Mouse (Mus musculus) small intestine, adult 2 months (tissue): ENCODE measurements around the gene Lrrc66.

Source experiments
- CTCF ChIP-seq: fragments of 200-500 bp; IDR thresholded peaks from 2 replicates; pipeline ENCODE4 v1.5.1; 2012; ENCODE audit warnings: low read depth, mild to moderate bottlenecking, control low read depth, inconsistent platforms, low read length, moderate library complexity, mixed read lengths; ENCODE audit not compliant: insufficient replicate concordance, insufficient read length; ENCODE audit errors: extremely low read depth
- POLR2A ChIP-seq: fragments of 200-500 bp; IDR thresholded peaks from 2 replicates; pipeline ENCODE4 v1.6.1; 2012; ENCODE audit warnings: low read depth, mild to moderate bottlenecking, control low read depth, inconsistent platforms, low read length, moderate library complexity

GRCm38 (mm10) chr5:73651855-73652201 lies 19.5 kb upstream of the Lrrc66 start:
- no peak for TF ChIP-seq CTCF
- no peak for TF ChIP-seq POLR2A
